Mouse (Mus musculus) mammary gland, adult 2 months (tissue): Measurements from ENCODE around the gene Fam83d. TPM values are rescaled to one million over a fixed set of nuclear protein-coding genes. Genes with fewer than 3 reads are reported as not detected.

Source experiments
- polyA plus RNA-seq: library from polyadenylated mRNA; depleted of rRNA; stranded (reverse); fragments of >200 nt; gene quantifications from 2 replicates; pipeline ENCODE4 v1.2.3, GENCODE M21; 2012; ENCODE audit warnings: low replicate concordance; rRNA removed

Fam83d gene
- 2.3 and 2.6 TPM in 2 replicates for polyA plus RNA-seq

DNA sequence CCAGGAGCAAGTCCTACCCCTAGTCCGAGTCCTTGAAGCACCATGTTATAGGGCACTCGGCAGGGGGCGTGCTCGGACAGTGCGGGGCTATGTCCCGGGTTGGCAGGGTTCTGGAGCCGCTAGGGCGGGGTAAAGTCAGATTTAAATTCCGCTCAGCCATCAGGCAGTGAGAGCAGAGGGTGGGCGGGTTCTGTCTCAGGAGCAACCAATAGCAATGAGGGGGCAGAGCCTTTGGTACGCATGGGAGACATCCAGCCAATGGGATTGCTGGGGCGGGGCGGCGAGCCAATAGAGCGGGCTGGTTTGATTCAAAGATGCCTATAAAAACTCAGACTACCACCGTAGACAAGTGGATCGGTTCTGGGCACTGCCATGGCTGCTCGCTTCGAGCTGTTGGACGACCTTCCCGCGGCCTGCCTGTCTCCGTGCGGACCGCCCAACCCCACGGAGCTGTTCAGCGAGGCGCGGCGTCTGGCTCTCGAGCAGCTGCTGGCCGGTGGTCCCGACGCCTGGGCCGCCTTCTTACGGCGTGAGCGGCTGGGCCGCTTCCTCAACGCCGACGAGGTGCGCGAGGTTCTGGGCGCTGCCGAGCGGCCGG, at the start of gene Fam83d:
TSS of gene Fam83d (plus strand) at position 352 of the 598 bp plus-strand sequence.

DNA sequence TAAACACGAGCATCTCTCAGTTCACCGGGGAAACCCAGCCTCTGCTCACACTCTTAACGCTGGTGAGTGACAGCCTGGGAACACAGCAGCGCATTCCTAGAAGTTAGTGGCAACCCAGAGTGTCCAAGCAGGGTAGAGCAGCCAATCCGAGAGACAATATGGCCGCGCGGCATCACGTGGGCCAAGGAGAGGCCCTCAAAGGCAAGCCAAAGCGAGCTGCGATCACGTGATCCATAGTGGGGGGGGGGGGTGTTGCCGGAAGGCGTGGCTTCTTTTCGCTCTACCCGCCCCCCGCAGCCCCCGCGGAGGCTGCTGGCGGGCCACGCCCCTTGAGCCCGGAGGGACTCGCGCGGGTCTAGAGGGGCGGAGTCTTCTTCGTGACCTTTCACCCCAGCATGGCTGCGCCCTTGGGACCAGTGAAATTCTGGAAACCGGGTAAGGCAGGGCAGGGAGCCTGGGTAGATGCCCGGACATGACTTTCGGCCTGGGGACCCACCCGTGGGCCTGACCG, 26.7 kb downstream of the Fam83d start, which contains the start of gene Dhx35:
TSS of gene Dhx35 (plus strand) at position 314 of the 511 bp plus-strand sequence.

Other genes starting within 250 kb of the Fam83d start
- gene Slc32a1, start 157.3 kb upstream of the Fam83d start, polyA plus RNA-seq: 0.07 and 0.13 TPM in 2 replicates
- 6.5 and 10.3 TPM in 2 replicates for gene Actr5, start 143.2 kb upstream of the Fam83d start, polyA plus RNA-seq
- 9.0 and 12.0 TPM in 2 replicates for gene Ppp1r16b, start 102.7 kb upstream of the Fam83d start, polyA plus RNA-seq
- 16.1 and 17.5 TPM in 2 replicates for gene Dhx35, start 26.7 kb downstream of the Fam83d start, polyA plus RNA-seq